Mouse (Mus musculus) right cerebral cortex, postnatal 25 days (tissue): ENCODE measurements around the gene Defb15.
"Not testable (repeated sequence)": the region's sequence is repeated elsewhere in the genome, so short reads cannot be mapped to it uniquely, and the experiment has no call there.

Experiments
- DNase-seq: peaks from one replicate; pipeline ENCODE4 v3.0.0; 2022

The Defb15 gene

GRCm38 (mm10) chr8:21932610-21933009 is at the start of gene Defb15:
TSS of gene Defb15 (minus strand) at chr8:21932710.
- no peak for DNase-seq

GRCm38 (mm10) chr8:21981664-21982337 is 49.3 kb upstream of the Defb15 start:
- peak; percentile 28 for DNase-seq

GRCm38 (mm10) chr8:21978193-21978592 is 45.7 kb upstream of the Defb15 start:
- no peak for DNase-seq

DNA sequence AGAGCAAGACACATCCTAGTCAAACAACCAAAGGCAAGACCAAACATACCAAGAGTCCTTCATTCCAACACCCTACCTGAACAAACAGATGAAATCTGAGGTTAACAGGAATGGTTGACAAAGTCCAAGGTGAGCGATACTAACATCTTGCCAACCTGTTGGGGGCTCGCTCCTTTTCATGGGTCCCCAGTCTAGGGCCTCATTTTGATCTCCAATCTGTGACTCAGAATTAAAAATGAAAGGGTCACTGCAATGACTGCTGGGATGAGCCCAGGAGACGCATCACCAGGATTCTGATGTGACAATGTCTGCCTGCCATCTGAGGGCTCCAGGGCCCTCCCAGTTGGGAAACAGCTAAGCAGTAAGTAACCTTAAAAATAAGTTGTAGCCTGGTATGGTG is 37.0 kb upstream of the Defb15 start, which contains the start of gene Ccdc70:
Ccdc70 (plus strand) TSS at position 301 of the 400 bp plus-strand sequence.
- no peak for DNase-seq

- DNase-seq, result no peak
These were observed 34.1 kb upstream of the Defb15 start for GRCm38 (mm10) chr8:21966646-21967045.

DNA sequence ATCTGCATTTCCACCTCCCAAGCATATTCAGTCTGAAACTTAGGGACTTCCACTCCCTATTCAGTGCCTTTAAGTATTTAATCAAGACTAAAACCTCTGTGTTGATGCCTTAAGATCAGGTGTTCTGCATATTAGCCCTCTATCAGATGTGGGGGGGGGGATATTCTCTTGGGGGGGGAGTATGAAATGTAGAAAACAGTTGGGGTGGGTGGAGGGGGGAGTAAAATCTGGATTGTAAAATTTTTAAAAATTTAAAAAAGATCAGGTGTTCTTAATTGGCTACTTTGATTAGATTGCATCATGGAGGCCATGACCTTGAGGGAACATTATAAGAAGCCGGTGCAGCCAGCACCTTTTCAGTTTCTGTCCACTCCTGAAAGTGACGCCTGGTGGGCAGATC is 25.9 kb upstream of the Defb15 start, which contains the start of gene Fam90a1a:
Fam90a1a (plus strand) TSS at position 301 of the 400 bp plus-strand sequence.
- DNase-seq, result no peak

GRCm38 (mm10) chr8:21956336-21956735 is 23.8 kb upstream of the Defb15 start:
- DNase-seq, result no peak

DNA sequence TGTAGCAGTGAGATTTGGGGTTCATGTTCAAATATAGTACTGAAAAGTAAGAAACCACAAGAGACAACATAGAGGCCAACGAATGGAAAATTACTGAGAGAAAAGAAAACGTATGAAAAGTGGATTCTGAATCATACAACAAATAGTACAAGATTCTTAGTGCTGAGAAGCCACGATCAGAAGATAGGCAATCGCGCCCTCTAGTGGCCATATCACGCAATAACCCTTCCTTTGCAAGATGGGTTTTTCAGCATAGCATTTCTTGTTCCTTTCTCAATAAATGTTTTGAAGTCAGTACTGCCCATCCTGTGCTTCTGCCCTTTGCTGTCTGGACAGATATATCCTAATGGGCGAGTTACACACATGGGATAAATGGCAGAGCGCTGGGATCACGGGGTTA is 22.8 kb upstream of the Defb15 start:
- DNase-seq, result peak; percentile 23

DNA sequence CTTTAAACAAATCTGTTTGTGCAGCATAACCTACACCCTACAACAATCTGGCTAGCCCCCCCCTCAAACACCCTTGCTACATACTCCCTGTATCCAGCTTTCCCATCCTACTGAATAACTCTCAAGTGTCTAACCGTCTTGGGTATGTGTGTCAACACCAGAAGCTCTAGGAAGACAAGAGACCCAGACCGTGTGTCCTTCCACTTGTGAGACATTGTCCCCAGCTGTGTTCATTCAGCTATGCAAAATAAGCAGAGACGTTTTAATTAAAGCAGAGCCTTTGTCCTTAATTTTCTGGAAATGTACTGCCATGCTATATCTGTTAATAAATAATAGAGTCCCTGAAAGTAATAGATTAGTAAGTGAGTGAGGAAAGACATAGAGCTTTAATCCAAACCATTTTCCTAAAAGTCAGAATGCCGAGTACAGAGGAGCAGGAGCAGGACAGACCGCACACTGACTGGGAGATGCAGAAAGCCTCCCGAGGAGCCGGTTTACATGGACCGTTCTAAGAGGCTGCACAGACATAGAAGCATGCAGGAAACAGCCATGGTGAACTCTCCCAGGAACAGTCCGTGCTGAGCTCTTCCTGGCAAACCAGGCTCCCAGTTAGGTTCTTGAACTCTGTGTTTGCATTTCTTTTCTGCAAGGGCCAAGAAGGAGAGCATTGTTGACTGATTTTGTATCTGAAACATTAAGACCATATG is 15.0 kb upstream of the Defb15 start:
- no peak for DNase-seq

DNA sequence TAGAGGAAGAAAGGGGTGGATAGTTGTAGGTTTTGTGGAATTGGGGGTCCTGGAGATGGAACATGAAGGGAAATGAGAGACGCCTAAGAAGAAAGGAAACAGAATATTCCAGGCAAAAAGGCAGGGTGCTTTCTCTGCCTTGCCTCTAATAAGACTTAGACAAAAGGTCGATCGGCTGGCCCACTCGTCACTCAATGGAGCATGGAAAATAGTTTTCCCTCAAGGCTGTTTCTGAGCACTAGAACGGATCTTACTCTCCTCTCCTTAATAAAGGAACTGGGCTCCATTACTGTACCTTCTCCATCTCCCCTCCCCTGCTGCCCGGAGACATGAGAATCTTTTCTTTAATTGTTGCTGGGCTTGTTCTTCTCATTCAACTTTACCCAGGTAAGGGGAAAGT is 14.0 kb upstream of the Defb15 start, which contains the start of gene Defb13:
Defb13 (plus strand) TSS at position 301 of the 400 bp plus-strand sequence.
- DNase-seq, result no peak

DNA sequence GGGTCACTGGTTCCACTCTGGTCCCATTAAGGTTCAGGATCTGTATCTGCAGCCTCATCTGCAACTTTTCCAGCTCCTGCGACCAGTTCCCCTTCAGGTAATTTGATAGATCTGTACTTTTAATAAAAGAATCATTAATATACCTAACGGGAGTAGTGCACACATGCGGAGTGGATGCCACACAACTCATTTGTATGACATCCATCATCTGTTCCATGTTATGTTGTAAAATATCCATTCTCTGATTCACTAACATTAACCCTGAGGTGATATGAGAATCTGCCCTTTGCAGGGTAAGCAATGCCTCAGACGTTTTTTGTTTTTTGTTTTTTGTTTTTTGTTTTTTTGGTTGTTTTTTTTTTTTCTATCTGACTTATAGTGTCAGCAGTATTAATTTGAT is 5.5 kb upstream of the Defb15 start, which contains the start of gene Defb35:
Defb35 (plus strand) TSS at position 301 of the 400 bp plus-strand sequence.
- not testable (repeated sequence) for DNase-seq

DNA sequence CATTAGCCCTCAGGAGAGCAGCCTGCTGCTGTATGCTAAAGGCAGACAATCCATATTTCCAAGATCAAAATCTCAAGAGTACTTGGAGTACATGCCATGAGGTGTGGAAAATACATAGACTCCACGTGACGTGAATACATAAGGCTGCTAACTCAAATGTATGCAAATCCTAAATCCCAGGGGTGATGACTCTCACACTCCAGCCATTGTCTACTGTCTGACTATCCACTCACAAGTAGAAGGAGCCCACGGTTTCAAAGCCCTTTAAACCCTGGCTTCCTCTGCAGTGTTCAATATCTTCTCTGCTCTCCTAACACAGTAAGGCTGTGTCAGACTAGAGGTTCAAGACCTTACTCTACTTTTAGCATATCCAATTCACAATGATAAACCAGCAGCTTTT is 1.8 kb downstream of the Defb15 start:
- not testable (repeated sequence) for DNase-seq

GRCm38 (mm10) chr8:21915625-21916024 is 16.9 kb downstream of the Defb15 start:
- no peak for DNase-seq

- DNase-seq, result no peak
These were observed 20.0 kb downstream of the Defb15 start for GRCm38 (mm10) chr8:21912554-21912953.

- DNase-seq, result no peak
These were observed 20.6 kb downstream of the Defb15 start for GRCm38 (mm10) chr8:21911931-21912330.

DNA sequence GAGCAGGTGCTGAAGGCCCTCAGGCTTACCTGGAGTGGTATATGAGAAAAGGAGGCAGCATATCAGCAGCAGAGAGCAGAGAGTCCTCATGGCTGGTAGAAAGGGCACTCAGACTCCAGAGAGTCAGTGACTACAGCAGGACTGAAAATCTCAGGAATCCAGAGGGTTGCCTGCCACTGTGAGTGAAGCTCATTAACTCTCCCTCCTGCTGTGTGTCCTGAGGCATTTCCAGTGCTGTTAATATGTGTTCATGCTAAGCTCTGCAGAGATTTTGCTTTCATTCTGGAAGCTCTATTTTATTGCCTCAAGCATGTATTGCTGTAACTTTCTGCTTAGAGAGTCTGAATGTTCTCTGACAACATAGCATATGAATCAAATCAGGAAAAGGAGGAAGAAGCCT is 26.2 kb downstream of the Defb15 start, which contains the start of gene Defb11:
Defb11 (minus strand) TSS at position 123 of the 400 bp plus-strand sequence.
- not testable (repeated sequence) for DNase-seq

- DNase-seq, result not testable (repeated sequence)
These were observed 47.2 kb downstream of the Defb15 start, which contains the start of gene Defb9 for GRCm38 (mm10) chr8:21885321-21885720. TSS of gene Defb9 (minus strand) at chr8:21885421.
